Mouse (Mus musculus): ENCODE measurements around the gene Gm10271. TPM values are rescaled to one million over a fixed set of nuclear protein-coding genes. Genes with fewer than 3 reads are reported as not detected.

Gene Gm10271
- total and polyA plus RNA-seq, 2 experiments from 2014 or later, result not detected

- Histone ChIP-seq H3K9ac (replicated peaks; ENCODE audit: low read length) (no peak overlapping the region), H3K4me1 (ENCODE audit: insufficient read depth, low read length) (no peaks in the 10 kb centered on the region), H3K36me3 (ENCODE audit: insufficient read depth, low read length) (peaks cover 20% of the 10 kb centered on the region), H3K27ac (no peak overlapping the region), H3K4me2 (ENCODE audit: low read depth, low read length) (no peak overlapping the region), H3K9me3 (ENCODE audit: low read length) (no peaks in the 10 kb centered on the region), H3K27me3 (ENCODE audit: insufficient read depth, low read length) (no peaks in the 10 kb centered on the region), H3K4me3 (ENCODE audit: low read length) (no peak overlapping the region)
- no peak for TF ChIP-seq CTCF (IDR thresholded peaks at IDR 0.05; ENCODE audit: low read depth)
- DNase-seq (ENCODE audit: low spot score) (no peak), ATAC-seq (no peak)
- WGBS, result 95% methylated on average over 9 of the region's 9 CpGs
Measured at GRCm38 (mm10) chr10:116912850-116913249, 59.6 kb downstream of the Gm10271 start.

DNA sequence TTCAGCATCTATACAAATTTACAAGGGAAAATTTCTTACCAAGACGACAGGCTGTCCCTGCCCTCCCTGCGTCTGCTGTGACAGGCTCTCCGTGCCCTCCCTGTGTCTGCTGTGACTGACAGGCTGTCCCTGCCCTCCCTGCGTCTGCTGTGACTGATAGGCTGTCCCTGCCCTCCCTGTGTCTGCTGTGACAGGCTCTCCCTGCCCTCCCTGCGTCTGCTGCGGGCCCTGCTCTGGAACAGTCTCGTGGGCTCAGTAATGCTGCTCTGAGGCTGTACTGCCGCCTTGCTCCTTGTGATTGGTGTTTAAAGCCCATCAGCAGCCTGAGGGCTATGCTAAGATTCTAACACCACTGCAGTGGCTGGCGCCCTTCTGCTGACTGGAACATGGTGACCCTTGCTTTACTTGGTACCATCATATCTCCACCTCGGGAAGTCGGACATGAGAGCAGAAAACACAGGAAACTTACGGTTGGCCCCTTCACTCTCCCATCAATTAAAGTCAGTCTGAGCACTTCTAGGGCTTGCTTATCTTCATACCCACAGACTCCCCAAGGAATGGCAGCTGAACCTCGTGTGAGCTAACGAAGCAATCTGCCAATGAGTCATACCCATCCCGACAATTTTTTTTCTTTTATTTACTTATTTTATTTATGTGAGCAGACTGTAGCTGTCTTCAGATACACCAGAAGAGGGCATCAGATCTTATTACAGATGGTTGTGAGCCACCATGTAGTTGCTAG, 63.3 kb downstream of the Gm10271 start:
- WGBS, result 75% methylated on average over 15 of the region's 15 CpGs
- Histone ChIP-seq H3K4me3 (ENCODE audit: low read length) (no peak overlapping the region), H3K4me1 (ENCODE audit: insufficient read depth, low read length) (no peaks in the 10 kb centered on the region), H3K27ac (no peak overlapping the region), H3K9ac (replicated peaks; ENCODE audit: low read length) (no peak overlapping the region), H3K27me3 (ENCODE audit: insufficient read depth, low read length) (no peaks in the 10 kb centered on the region), H3K36me3 (ENCODE audit: insufficient read depth, low read length) (peaks cover 32% of the 10 kb centered on the region), H3K4me2 (ENCODE audit: low read depth, low read length) (no peak overlapping the region), H3K9me3 (ENCODE audit: low read length) (no peaks in the 10 kb centered on the region)
- no peak for ATAC-seq
- TF ChIP-seq CTCF (IDR thresholded peaks at IDR 0.05; ENCODE audit: low read depth), result no peak
- DNase-seq (ENCODE audit: low spot score), result no peak

Other genes starting within 250 kb of the Gm10271 start
- gene Myrfl, start 75.7 kb downstream of the Gm10271 start, total RNA-seq (2014; rRNA removed), result not detected in 2 replicates
- 0.04 and 0.08 TPM in 2 replicates for gene Myrfl, start 75.7 kb downstream of the Gm10271 start, polyA plus RNA-seq (2015; fragmentation: Nextera tagmentation; extraction: Ambion mirVana)
- 130 and 134 TPM in 2 replicates for gene Rab3ip, start 21.8 kb downstream of the Gm10271 start, total RNA-seq (2014; rRNA removed)
- 38.7 and 39.9 TPM in 2 replicates for gene Rab3ip, start 21.8 kb downstream of the Gm10271 start, polyA plus RNA-seq (2015; fragmentation: Nextera tagmentation; extraction: Ambion mirVana)
- 0.05 TPM in 1 of 2 replicates, not detected in the other for gene Best3, start 13.7 kb upstream of the Gm10271 start, total RNA-seq (2014; rRNA removed)
- gene Best3, start 13.7 kb upstream of the Gm10271 start, polyA plus RNA-seq (2015; fragmentation: Nextera tagmentation; extraction: Ambion mirVana), result 0.15 and 0.23 TPM in 2 replicates
- gene Lrrc10, start 72.7 kb upstream of the Gm10271 start, total RNA-seq (2014; rRNA removed), result 0.16 TPM in 1 of 2 replicates, not detected in the other
- gene Lrrc10, start 72.7 kb upstream of the Gm10271 start, polyA plus RNA-seq (2015; fragmentation: Nextera tagmentation; extraction: Ambion mirVana), result not detected in 2 replicates
- gene Cct2, start 91.2 kb upstream of the Gm10271 start, total RNA-seq (2014; rRNA removed), result 234 and 266 TPM in 2 replicates
- gene Cct2, start 91.2 kb upstream of the Gm10271 start, polyA plus RNA-seq (2015; fragmentation: Nextera tagmentation; extraction: Ambion mirVana), result 216 and 219 TPM in 2 replicates
- gene Frs2, start 175.9 kb upstream of the Gm10271 start, total RNA-seq (2014; rRNA removed), result 18.9 and 19.3 TPM in 2 replicates
- gene Frs2, start 175.9 kb upstream of the Gm10271 start, polyA plus RNA-seq (2015; fragmentation: Nextera tagmentation; extraction: Ambion mirVana), result 19.1 and 19.4 TPM in 2 replicates

Data from hindbrain, postnatal 0 days (tissue).